Mouse (Mus musculus) spleen, adult 12 weeks (tissue): ENCODE data around the gene Spag6.
A peak's percentile ranks its signal among the peaks of the same experiment; 100 is the strongest.

Source experiments
- DNase-seq: peaks from one replicate; pipeline ENCODE4 v3.0.0; 2022; ENCODE audit warnings: low spot score

Gene Spag6

DNA sequence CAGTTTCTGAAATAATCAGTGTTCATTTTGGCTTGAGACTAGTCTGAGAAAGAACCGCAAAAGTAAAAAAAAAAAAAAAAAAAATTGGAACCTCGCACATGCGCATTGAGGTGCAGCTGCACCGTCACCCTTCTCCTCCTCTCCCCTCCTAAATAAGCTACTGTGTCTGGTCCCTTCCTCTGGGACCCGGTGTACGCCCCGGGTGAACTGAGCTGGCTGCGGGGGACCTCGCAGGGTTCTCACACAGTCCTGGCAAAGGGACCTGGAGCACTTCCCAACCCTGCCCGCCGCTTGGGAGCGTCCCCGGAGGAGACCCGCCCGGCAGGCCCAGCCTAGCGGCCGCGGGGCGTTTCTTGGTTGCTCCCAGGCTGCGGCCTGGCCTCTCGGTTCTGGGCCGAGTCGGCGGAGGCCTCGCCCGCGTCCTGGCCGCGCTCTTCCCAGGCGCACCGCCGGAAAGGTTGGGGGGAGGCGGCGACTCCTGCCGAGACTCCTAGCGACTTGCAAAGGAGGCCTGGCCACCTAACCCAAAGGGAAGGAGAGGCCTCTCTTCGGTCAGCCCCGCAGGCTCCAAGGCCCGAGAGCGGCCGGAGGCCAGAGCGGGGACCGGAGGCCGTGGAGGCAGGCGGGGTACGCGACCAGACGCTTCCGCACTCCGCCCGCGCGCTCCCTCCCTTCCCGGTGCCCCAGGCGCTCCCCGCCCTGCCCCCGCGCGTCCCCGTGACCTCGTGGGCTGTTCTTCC, at the start of gene Spag6:
TSS of gene Spag6 (plus strand) at position 162 of the 740 bp plus-strand sequence.
- DNase-seq, result peak; percentile 19

DNA sequence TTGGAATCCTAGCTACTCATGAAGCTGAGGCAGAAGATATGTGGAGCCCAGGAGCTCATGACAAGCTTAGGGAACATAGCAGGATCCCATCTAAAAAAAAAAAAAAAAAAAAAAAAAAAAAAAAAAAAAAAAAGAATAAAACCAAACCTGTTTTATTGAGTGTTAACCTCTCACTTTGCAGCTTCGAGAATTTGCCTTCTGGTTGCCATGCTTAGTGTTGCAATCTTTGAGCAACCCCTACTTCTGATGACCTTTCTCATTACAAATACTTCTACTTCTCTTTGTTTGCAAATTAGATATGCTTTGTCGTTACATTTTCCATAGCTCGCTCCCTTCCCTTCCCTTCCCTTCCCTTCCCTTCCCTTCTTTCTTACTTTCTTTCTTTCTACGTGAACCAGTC, 45.3 kb upstream of the Spag6 start:
- no peak for DNase-seq

DNA sequence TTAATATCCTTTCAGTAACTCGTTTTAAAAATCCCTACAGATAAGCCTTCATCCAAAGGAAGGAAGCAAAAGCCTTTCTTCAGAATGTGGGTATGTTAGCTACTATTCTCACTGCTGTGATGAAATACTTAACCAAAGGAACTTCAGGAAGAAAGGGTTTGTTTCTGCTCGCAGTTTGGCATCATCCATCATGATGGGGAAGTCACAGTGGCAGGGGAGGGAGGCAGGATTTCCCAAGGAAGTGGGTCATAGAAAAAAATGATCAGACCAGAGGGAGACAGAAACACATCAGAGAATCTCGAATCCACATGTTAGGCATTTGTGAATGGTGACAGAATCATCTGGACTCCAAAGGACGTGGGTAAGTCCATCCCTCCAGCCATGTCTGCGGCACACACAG, 39.0 kb upstream of the Spag6 start:
- DNase-seq, result no peak

DNA sequence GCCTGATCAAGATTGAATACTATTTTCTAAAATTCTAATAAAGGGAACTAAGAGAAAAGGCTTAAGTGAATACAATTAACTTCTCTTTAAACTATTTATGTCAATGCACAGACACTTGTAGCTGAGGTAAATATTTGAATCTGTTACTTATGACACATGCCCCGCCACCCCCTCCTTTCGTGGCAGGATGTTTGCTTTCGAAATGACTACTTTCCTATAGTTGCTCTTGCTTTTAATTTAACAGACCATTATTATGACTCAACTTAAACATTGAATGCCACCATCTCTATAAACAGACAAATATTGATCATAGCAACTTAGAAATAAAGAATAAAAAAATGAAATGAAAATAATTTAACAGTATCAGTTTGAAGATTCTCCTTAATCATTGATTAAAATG, 29.8 kb upstream of the Spag6 start:
- no peak for DNase-seq

DNA sequence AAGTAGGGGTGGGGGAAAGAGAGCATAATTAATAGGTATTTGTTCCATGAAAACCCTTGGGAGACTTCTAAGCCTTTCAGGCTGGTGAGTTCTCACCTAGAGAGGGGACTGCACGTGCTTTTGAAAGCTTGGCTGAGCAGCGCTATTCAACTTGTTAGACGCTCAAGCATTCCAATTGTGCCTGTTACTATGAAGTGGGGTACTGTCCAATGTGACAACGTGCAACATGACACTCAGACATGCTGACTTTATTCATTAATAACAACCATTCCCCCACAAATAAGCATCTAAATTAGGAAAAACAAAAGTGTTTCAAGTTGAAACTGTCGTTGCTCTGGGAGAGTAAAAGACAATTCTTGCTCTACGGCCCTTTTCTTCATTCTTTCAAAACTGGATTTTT, 22.8 kb upstream of the Spag6 start:
- no peak for DNase-seq

DNA sequence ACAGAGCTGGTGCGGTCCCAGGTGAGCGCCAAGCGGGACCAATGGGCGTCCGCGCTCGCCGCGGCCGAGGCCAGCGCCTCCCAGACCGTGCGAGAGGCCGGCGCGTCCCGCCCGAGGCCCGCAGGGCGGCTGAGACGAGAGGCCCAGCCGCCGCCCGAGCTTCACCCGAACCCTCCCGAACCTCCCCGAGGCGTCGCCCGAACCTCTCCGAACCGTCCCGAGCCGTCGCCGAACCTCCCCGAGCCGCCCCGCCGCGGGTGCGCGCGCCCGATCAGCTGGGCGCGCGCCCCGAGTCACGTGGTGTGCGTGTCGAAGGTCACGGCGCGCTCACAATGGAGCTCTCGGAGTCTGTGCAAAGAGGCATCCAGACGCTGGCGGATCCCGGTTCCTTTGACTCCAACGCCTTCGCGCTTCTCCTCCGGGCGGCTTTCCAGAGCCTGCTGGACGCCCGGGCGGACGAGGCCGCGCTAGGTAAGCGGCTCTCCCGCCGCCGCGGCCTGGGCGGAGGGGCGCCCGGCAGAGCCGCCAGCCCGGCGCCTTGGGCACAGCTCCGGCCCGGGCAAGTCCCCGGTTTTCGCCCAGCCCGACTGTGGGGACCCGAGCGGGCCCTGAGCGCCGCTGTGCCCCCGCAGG, 21.6 kb upstream of the Spag6 start, which contains the start of gene Commd3:
TSS of gene Commd3 (plus strand) at position 252 of the 633 bp plus-strand sequence.
- DNase-seq, result peak; percentile 82

DNA sequence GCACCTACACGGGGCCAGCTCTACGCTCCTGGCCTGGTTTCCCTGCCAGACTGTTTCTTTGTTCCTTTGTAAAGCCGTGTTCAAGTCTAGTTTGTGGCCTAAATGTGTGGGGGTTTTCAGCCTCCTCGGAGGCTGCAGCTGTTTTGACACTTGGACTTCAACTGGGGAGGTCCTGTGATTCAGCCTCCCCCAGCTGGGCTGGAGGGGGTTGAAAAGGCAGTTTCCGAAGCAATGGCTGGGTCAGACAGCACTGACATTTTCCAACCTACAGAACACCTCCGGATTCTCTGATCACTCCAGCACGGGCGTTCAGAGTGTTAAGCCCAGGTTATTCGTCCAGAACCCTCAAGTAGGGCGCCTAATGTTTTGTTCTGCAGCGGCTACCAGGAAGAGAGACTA, 21.1 kb upstream of the Spag6 start:
- no peak for DNase-seq

DNA sequence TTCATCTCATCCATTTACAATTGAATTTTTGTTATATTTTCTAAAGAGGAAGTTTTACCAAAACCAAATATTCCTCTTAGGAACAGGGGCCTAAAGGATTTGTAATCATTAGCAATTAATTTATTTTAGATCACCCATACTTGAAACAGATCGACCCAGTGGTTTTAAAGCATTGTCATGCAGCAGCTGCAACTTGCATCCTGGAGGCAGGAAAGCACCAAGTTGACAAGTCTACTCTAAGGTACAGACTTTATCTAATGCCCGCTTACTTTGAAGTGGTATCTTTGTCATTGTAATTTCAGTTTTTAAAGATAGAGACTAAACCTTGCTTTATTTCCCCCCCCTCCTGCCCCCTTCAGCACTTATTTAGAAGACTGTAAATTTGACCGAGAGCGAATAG, 20.1 kb upstream of the Spag6 start:
- DNase-seq, result no peak

DNA sequence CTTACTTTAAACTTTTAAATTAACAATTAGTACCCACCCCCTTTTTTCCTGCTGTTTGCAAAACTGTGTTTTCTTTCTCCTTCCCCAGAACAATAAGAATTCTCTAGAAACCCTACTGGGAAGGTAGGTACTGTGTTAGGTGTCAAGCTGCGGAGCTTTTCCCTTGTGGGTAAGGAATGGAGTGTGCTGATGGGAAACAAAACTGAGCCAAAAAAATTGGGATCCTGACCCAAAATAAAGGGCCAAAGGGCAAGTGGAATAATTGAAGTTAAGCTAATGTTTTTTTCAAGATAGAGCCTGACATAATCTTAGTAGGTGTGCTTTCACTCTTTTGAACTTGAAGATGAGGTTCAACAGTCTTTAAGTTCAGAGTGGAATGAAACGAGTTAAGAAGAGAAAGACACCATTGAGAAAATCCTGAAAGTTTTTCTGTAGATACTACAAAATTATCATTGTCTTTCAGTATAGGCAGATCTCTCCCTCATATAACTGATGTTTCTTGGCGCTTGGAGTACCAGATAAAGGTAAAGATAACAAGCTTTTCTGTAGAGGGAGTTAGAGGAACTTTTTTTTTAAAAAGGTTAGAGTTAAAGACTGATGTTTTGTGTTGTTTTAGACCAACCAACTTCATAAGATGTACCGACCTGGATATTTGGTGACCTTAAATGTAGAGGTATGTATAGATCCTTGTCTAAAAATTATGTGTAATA, 19.5 kb upstream of the Spag6 start:
- DNase-seq, result no peak

DNA sequence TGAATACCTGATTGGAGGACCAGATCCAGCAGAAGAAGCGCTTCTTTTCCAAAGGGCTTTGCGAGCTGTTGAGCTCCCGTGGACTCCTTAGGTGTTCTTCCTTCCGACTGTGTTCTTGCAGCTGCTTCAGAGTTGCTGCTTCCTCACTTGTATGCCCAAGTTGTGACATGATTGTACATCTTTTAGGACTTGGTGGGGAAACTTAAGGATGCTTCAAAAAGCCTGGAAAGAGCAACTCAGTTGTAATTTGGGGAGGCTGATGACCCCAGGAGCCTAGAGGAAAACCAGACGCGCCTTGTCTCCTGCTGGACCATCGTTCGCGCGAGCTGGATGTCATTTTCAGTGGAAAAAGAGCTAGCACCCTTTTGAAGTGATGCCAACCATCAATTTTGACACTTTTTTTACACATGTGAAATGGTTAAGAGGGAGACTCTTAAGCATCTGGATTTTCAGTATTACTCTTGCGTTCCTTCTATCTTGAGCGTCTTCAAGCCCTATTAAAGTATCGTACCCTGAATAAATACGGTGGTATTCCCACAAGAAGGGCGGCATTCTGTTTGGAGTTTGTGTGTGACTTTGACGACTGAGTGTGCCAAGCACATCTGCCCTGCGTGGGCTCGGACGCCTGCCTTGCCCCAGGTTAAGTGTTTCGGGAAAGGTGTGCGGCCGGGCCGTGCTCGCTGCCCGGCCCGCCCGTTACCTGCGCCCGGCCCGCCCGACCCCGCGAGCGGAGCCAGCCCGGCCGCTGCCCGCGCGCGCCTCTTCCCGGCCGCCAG, 18.0 kb upstream of the Spag6 start:
- no peak for DNase-seq

DNA sequence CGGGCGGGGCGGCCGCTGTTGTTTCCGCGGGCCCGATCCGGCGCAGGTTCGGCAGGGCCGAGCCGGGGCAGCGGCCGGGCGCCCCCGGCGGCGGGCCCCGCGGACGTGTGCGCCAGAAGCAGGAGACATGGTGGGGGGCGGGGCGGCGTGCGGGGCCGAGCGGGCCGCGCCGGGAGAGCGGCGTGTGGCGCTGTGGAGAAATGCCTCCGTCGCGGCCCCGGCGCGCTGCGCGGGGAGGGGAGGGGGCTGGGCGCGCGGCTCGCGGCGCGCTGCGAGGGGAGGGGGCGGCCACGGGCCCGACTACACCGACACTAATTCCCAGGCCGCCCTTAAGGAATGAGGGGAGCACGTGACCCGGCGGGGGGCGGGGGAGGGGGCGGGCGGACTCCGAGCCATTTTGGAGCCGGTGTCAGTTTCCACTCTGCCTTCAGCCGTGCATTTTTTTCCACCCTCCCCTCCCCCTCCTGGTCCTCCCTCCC, 17.3 kb upstream of the Spag6 start:
- peak; percentile 19 for DNase-seq

DNA sequence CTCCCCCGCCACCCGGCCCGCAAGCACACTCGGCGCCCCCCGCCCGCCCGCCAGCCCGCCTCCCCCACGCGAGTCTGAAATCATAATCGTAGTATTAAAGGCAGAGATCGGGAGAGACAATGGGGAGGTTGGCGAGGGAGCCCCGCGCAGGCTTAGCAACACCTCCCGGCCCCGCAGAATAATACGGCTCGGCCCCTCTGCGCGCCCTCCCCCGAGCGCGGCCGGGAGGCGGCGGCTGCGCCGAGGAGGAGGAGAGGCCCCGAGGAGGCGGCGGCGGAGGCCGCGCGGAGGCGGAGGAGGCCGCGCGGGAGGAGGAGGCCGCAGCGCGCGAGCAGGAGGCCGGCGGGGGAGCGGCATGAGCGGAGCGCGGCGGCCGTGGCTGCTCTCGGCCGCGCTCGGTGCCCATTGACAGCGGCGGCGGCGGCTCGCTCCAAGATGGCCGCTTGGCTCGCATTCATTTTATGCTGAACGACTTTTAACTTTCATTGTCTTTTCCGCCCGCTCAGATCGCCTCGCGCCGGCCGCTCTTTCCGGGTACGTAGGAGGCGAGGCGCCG, 16.8 kb upstream of the Spag6 start, which contains the start of gene Bmi1:
TSS of gene Bmi1 (plus strand) at position 83 of the 556 bp plus-strand sequence.
- peak; percentile 40 for DNase-seq

DNA sequence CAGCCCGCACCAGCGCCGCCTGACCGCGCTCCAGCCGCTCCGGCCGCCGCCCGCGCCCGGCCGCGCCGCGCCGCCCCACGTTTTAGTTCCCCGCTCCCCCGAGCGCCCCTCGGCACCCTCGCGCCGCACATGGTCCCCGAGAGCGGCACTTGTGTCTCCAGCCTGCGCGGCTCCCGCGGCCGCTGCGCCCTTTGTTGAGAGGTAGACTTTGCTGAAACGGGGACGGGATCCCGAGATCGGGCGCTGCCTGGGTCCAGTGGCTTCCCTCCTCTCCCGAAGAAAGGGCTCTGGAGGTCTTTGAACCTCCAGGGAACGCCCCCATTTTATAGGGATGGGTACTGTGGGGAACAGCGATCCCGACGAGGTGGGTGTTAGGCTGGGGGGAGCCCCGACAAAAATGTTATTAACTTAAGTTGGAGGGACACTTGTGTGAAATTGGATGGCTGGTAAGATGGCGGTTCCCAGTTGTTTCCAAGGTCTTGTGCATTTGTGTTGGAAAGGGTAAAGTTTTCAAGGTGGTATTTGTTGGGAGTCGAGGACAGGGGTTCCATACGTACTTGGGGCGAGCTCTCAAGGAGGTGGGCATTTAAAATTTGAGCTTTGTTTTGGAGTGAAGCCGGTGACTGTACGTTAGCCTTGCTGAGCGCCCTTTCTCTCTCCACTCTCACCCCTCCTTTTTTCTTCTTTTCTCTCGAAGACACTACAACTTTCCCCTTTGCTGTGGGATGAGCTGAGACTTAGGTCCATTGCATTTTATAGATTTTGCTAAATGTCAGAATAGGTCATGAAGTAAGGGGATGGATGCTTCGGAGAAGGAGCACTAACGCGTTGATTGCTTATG, 16.0 kb upstream of the Spag6 start:
- DNase-seq, result no peak

DNA sequence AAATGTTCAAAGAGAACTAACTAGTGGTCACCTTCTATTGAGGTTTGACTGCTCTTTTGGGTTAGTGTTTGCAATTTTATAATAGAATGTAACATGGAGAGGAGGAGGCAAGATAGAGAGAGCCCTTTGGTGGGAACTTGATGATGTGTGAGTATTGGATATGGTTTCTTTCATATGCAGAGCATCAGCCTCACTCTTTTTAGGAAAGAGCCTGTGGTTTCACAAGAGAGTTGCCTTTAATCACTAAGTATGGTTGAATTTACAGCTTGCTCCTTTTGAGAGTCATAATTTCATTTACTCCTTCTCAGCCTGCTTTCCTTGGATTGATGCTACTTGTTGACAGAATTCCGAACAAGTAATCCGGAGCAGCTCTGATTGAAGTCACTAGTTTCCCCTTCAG, 14.1 kb upstream of the Spag6 start:
- no peak for DNase-seq

DNA sequence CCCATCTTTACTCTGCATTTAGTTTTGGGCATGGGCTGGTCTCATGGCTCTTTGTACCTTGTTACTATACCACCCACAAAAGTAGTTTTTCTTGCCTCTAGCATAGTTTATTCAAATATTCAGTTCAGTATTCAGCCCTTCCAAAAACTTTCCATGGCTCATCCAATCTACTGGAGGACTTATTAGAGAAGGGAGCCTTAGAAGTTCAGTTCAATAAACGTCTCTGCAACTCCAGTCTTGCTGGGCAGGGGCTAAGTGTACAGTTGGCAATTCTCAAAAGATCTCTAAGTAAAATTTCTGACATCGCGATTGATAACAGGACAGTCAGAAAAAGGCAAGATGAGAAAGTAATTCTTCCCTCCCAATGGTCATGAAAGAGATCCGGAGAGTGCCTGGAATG, 13.3 kb upstream of the Spag6 start:
- DNase-seq, result no peak

DNA sequence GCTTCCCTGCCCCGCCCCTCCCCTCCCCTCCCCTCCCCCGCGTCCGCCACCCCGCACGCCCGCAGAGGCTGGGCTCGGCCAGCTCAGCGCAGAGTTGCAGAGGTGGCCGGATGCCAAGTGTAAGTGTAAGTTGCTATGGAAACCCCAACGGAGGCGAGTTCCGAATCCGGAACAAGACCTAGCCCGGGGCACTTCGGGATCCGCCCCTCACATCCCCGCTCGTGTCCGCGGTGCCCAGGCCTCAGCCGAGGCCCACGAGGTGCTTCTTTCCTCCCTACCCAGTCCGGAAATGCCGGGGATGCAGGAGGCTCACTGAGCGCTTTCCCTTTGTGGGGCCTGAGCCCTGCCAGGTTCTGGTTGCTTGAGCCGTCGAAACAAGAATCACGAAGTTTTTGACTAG, 12.9 kb upstream of the Spag6 start:
- DNase-seq, result no peak

DNA sequence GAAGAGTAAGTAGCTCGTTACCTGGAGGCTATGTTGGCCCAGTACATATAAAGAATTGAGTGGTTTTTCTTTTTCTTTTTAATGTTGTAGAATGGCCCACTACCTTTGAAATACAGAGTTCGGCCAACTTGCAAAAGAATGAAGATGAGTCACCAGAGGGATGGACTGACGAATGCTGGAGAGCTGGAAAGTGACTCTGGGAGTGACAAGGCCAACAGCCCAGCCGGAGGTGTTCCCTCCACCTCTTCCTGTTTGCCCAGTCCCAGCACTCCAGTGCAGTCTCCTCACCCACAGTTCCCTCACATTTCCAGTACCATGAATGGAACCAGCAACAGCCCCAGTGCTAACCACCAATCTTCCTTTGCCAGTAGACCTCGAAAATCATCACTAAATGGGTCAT, 9.8 kb upstream of the Spag6 start:
- DNase-seq, result no peak

DNA sequence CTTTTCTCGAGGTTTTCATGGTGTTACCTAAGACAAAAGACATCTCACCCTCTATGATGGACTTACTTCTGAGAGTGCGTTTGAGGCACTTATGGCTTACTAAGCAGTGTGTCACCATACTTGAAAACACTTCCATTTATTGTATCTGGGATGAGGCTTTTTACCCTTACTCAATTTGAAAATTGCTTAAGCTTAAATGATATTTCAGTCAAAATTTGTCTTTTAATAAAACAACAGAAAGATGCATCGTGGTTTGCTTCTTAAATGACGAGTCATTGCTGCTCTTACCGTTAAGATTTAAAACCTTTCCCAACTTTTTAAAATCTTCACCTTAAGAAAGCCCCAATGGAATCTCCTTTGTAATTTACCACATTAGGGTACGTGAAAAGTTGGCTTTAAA, 7.4 kb upstream of the Spag6 start:
- DNase-seq, result no peak

DNA sequence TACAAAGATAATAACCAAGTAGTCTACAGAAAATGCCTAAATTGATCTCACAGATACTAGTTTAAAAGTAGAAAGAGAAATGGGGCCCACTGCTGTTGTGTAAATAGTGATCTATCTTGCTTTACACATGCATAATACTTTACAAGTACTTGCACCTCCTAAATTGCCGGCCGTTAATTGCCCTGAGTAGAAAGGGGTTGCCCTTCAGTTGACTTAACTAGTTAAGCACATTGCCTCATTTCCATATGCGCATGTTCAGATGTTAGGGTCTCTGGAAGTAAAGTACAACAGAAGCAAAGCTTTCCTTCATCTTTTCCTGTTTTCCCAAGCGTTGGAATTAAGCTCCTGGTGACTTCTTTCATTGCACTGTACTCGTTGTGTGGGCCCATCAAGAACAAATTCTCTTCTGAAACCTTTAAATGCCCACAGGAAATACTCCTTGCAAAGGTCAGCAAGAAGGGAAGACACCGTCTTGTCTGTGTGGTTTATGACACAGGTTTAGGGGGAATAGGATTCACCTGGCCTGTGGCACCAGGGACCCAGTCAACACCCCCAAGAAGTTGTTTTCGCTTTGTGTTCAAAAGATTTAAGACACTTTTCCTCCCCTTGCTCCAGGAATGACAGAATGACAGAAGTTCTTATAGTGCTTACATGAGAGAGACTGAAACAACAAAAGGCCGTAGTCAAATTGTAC, 6.9 kb upstream of the Spag6 start:
- DNase-seq, result no peak

DNA sequence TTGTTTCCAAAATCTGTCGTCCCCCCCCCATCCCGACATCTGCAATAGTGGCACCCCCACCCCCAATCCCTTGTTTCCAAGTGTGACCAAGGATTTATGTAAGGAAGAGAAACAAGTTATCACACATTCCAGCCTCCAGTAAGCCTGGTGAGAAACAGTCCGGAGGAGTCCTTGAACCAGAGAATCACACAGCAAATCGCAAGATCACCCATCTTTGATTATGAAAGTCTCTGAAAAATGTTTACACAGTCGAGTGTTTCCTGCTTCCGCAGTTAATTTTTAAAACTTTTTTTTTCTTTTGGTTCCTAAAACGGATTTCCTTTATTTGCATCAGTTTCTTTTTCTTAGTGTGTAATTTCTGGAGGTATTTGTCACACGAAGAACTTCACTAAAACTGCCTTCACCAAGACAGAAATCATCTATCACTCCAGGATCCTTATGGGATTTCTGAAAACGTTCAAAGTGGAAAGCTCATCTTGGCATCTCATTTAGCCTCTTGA, 6.1 kb upstream of the Spag6 start:
- DNase-seq, result no peak
